Mouse (Mus musculus) yolk sac, embryonic 10.5 days (tissue): ENCODE measurements around the gene Pard6b.

Experiments used
- DNase-seq: peaks from one replicate; pipeline ENCODE4 v3.0.0-alpha.2; 2017; ENCODE audit warnings: low spot score

The Pard6b gene

GRCm38 (mm10) chr2:168130046-168130445 lies 49.2 kb downstream of the Pard6b start:
- no peak for DNase-seq

- DNase-seq: no peak
Measured at GRCm38 (mm10) chr2:168137161-168137560, 56.4 kb downstream of the Pard6b start.

- DNase-seq: no peak
Measured at GRCm38 (mm10) chr2:168143794-168144193, 63.0 kb downstream of the Pard6b start.

- peak; percentile 47 for DNase-seq
Measured at GRCm38 (mm10) chr2:168145437-168145836, 64.6 kb downstream of the Pard6b start.

- peak; percentile 90 for DNase-seq
Measured at GRCm38 (mm10) chr2:168147722-168148432, 67.1 kb downstream of the Pard6b start.

- no peak for DNase-seq
Measured at GRCm38 (mm10) chr2:168149241-168149640, 68.4 kb downstream of the Pard6b start.
